Mouse (Mus musculus): ENCODE measurements around the gene Olfr222. TPM values are rescaled to one million over a fixed set of nuclear protein-coding genes. Genes with fewer than 3 reads are reported as not detected.

Gene Olfr222
- polyA plus RNA-seq, 1 experiment from 2014 or later = not detected

DNA sequence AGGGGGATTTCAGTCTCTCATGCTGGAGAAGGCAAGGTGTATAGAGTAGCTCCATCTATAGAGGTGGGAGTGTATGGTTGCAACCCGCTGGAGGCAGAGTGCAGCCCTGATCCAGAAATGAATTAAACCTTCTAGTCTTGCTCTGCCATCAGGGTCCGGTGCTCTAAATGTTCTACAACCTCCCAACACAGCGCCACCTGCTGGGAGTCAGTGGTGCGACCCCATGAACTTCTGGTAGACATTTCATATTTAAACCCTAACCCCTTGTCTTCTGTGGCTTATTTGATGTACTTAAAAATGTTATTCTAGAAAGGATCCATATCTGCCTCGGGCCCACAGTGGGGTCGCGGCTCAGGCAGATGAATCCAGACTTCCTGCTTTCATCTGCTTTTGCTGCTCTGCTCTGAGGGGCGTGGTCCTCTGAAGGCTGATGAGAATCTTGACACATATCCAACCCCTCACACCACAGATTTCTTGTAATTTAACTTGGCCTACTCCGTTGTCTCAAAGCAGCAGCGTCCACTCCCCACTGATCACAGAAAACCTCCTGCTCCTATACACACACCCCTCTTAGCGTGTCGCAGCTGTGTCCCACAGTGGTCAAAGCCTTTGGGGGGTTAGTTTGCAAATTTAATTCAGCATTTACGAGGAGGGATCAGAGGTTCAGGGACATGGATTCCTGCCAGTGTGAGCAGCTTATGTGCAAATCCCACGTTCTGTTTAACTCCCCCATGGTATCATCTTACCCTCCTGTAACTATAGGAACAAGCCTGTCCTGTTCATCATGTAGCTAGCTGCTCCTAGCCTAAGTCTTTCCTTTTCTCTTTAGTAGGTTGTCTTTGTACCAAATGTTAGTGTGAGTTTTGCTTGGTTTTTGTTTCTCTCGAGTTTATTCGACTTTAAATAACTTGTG, 38.6 kb downstream of the Olfr222 start:
- Histone ChIP-seq H3K4me1 (replicated peaks; ENCODE audit: control insufficient read depth, insufficient read depth, low read length) (no peaks in the 10 kb centered on the region), H3K27me3 (ENCODE audit: control insufficient read depth, insufficient read depth, low read length) (no peaks in the 10 kb centered on the region), H3K4me2 (ENCODE audit: low read depth, low read length, severe bottlenecking) (no peak overlapping the region), H3K9ac (ENCODE audit: low read length) (no peak overlapping the region), H3K27ac (ENCODE audit: low read depth, low read length) (no peak overlapping the region), H3K9me3 (ENCODE audit: control insufficient read depth, low read length) (no peaks in the 10 kb centered on the region), H3K4me3 (ENCODE audit: low read depth, low read length) (no peak overlapping the region), H3K36me3 (ENCODE audit: control insufficient read depth, insufficient read depth, low read length) (no peaks in the 10 kb centered on the region)
- DNase-seq (ENCODE audit: low spot score) (no peak), ATAC-seq (replicated peaks; ENCODE audit: low FRiP score) (no peak)
- 74% methylated on average over 16 of the region's 16 CpGs for WGBS

GRCm38 (mm10) chr11:59531562-59531961, 44.5 kb downstream of the Olfr222 start:
- Histone ChIP-seq H3K4me2 (ENCODE audit: low read depth, low read length, severe bottlenecking) (no peak overlapping the region), H3K4me1 (replicated peaks; ENCODE audit: control insufficient read depth, insufficient read depth, low read length) (no peaks in the 10 kb centered on the region), H3K9ac (ENCODE audit: low read length) (no peak overlapping the region), H3K27me3 (ENCODE audit: control insufficient read depth, insufficient read depth, low read length) (no peaks in the 10 kb centered on the region), H3K9me3 (ENCODE audit: control insufficient read depth, low read length) (no peaks in the 10 kb centered on the region), H3K27ac (ENCODE audit: low read depth, low read length) (no peak overlapping the region), H3K4me3 (ENCODE audit: low read depth, low read length) (no peak overlapping the region), H3K36me3 (ENCODE audit: control insufficient read depth, insufficient read depth, low read length) (no peaks in the 10 kb centered on the region)
- WGBS = 79% methylated on average over 5 of the region's 5 CpGs
- ATAC-seq (replicated peaks; ENCODE audit: low FRiP score) (no peak), DNase-seq (ENCODE audit: low spot score) (no peak)

DNA sequence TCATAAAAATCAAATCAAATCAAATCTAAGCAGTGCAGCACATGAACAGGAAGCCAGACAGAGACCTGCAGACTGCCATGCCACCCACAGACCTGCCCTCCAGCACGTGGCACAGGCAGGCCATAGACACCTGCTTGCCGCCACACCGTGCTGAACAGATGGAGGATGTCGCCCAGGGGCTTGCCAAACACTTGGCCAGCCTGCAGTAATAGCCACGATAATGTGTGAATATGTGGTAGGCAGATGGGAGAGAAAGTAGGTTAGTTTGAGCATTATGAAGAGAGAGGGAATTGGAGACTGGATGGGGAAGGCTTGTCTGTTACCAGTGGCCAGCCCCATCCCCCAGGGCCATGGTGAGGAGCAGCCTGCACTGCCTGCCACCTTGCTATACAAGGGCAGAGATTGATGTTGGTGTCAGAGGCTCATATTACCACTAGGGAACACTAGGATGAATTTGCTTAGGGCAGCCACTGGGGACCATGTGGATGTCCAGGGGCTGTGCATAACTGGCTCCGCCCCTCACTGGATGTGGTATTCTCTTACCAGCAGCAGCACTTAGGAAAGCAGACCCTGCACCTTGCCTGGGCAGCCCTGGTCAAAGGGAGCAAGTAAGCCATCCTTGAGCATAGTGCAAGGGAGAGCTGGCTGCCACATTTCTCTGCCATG, 45.0 kb downstream of the Olfr222 start:
- Histone ChIP-seq H3K36me3 (ENCODE audit: control insufficient read depth, insufficient read depth, low read length) (no peaks in the 10 kb centered on the region), H3K4me3 (ENCODE audit: low read depth, low read length) (no peak overlapping the region), H3K9ac (ENCODE audit: low read length) (no peak overlapping the region), H3K27me3 (ENCODE audit: control insufficient read depth, insufficient read depth, low read length) (no peaks in the 10 kb centered on the region), H3K9me3 (ENCODE audit: control insufficient read depth, low read length) (no peaks in the 10 kb centered on the region), H3K4me1 (replicated peaks; ENCODE audit: control insufficient read depth, insufficient read depth, low read length) (no peaks in the 10 kb centered on the region), H3K4me2 (ENCODE audit: low read depth, low read length, severe bottlenecking) (no peak overlapping the region), H3K27ac (ENCODE audit: low read depth, low read length) (no peak overlapping the region)
- ATAC-seq (replicated peaks; ENCODE audit: low FRiP score) (no peak), DNase-seq (ENCODE audit: low spot score) (no peak)
- WGBS = 85% methylated on average over 6 of the region's 6 CpGs

- H3K27me3 ChIP-seq (ENCODE audit: control insufficient read depth, insufficient read depth, low read length) = no peaks in the 10 kb centered on the region
- H3K27ac ChIP-seq (ENCODE audit: low read depth, low read length) = no peak overlapping the region
- H3K9ac ChIP-seq (ENCODE audit: low read length) = no peak overlapping the region
- no peaks in the 10 kb centered on the region for H3K9me3 ChIP-seq (ENCODE audit: control insufficient read depth, low read length)
- DNase-seq (ENCODE audit: low spot score) (no peak), ATAC-seq (replicated peaks; ENCODE audit: low FRiP score) (no peak)
- H3K4me1 ChIP-seq (replicated peaks; ENCODE audit: control insufficient read depth, insufficient read depth, low read length) = no peaks in the 10 kb centered on the region
- H3K36me3 ChIP-seq (ENCODE audit: control insufficient read depth, insufficient read depth, low read length) = no peaks in the 10 kb centered on the region
- H3K4me3 ChIP-seq (ENCODE audit: low read depth, low read length) = no peak overlapping the region
- 92% methylated on average over 5 of the region's 5 CpGs for WGBS
- no peak overlapping the region for H3K4me2 ChIP-seq (ENCODE audit: low read depth, low read length, severe bottlenecking)
These were observed 45.8 kb downstream of the Olfr222 start for GRCm38 (mm10) chr11:59530221-59530620.

DNA sequence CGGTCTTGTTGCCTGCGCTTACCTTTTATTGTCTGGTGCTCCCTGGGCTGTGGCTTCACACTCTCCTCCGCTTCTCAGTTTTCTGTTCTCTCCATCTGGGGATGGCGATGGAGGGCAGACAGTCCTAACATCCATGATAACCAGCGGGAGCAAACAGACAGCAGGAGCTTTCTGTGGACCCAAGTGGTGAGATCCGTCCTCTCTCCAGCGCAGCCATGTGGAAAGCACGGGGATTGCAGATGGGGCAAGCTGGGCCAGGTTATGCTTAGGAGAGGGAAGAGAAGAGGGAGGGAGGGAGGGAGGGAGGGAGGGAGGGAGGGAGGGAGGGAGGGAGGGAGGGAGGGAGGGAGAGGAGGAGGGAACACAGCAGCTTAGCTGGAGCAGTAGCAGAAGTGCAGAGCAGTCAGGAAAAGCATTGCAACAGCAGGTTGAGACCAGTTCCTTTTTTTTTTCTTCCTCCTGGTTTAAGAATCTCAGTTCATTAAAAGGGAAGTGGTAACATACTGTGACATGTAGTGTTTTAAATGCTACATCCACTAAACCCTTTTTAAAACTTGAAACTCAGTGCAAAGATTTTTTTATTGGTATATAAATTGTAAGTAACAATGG, 49.5 kb downstream of the Olfr222 start, which contains the start of gene Zkscan17:
TSS of gene Zkscan17 (minus strand) at position 280 of the 609 bp plus-strand sequence.
- no peaks in the 10 kb centered on the region; the same call in 1 of the 2 replicates for H3K9me3 ChIP-seq (ENCODE audit: control insufficient read depth, low read length)
- no peaks in the 10 kb centered on the region for H3K27me3 ChIP-seq (ENCODE audit: control insufficient read depth, insufficient read depth, low read length)
- H3K36me3 ChIP-seq (ENCODE audit: control insufficient read depth, insufficient read depth, low read length) = no peaks in the 10 kb centered on the region
- WGBS = 62% methylated on average over 8 of the region's 8 CpGs
- no peak within 1 kb of the TSS for H3K4me3 ChIP-seq (ENCODE audit: low read depth, low read length)
- H3K9ac ChIP-seq (ENCODE audit: low read length) = no peak within 1 kb of the TSS
- H3K27ac ChIP-seq (ENCODE audit: low read depth, low read length) = no peak within 1 kb of the TSS
- no peaks in the 10 kb centered on the region for H3K4me1 ChIP-seq (replicated peaks; ENCODE audit: control insufficient read depth, insufficient read depth, low read length)
- no peak for ATAC-seq (replicated peaks; ENCODE audit: low FRiP score)
- DNase-seq (ENCODE audit: low spot score) = peak; percentile 65
- H3K4me2 ChIP-seq (ENCODE audit: low read depth, low read length, severe bottlenecking) = no peak within 1 kb of the TSS

DNA sequence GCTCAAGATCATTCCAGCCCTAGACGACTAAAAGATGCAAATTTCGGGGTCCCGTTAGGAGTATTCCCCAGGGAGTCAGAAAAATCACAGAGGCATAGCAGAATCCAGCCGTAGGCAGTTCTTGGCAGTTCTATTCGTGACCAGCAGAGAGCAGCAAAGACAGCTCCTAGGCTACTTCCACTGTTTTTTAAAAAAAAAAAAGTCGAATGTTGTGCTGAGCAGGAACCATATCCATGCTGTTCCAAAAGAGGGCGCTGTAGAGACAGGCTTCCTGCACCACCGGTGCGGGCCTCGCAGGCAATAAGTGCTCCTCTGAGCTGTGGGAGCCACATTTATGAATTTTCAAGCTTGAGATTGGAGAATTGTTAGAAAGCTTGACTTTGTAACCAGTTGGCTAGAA, 50.8 kb downstream of the Olfr222 start:
- ATAC-seq (replicated peaks; ENCODE audit: low FRiP score) = no peak
- H3K9me3 ChIP-seq (ENCODE audit: control insufficient read depth, low read length) = no peaks in the 10 kb centered on the region; the same call in 1 of the 2 replicates
- WGBS = 17% methylated on average over 10 of the region's 10 CpGs

GRCm38 (mm10) chr11:59524150-59524549, 51.9 kb downstream of the Olfr222 start:
- H3K4me3 ChIP-seq (ENCODE audit: low read depth, low read length) = no peak overlapping the region
- H3K27me3 ChIP-seq (ENCODE audit: control insufficient read depth, insufficient read depth, low read length) = no peaks in the 10 kb centered on the region
- WGBS = 95% methylated on average over 2 of the region's 2 CpGs
- ATAC-seq (replicated peaks; ENCODE audit: low FRiP score) (no peak), DNase-seq (ENCODE audit: low spot score) (no peak)
- H3K27ac ChIP-seq (ENCODE audit: low read depth, low read length) = no peak overlapping the region
- H3K36me3 ChIP-seq (ENCODE audit: control insufficient read depth, insufficient read depth, low read length) = no peaks in the 10 kb centered on the region
- H3K4me2 ChIP-seq (ENCODE audit: low read depth, low read length, severe bottlenecking) = no peak overlapping the region
- no peaks in the 10 kb centered on the region for H3K4me1 ChIP-seq (replicated peaks; ENCODE audit: control insufficient read depth, insufficient read depth, low read length)
- no peaks in the 10 kb centered on the region; the same call in 1 of the 2 replicates for H3K9me3 ChIP-seq (ENCODE audit: control insufficient read depth, low read length)
- no peak overlapping the region for H3K9ac ChIP-seq (ENCODE audit: low read length)

More for the DNA sequence above, 50.8 kb downstream of the Olfr222 start:
- H3K4me3 ChIP-seq (ENCODE audit: low read depth, low read length) = no peak overlapping the region
- H3K27ac ChIP-seq (ENCODE audit: low read depth, low read length) = no peak overlapping the region
- no peaks in the 10 kb centered on the region for H3K27me3 ChIP-seq (ENCODE audit: control insufficient read depth, insufficient read depth, low read length)
- no peaks in the 10 kb centered on the region for H3K36me3 ChIP-seq (ENCODE audit: control insufficient read depth, insufficient read depth, low read length)
- no peak overlapping the region for H3K9ac ChIP-seq (ENCODE audit: low read length)
- no peak overlapping the region for H3K4me2 ChIP-seq (ENCODE audit: low read depth, low read length, severe bottlenecking)
- no peaks in the 10 kb centered on the region for H3K4me1 ChIP-seq (replicated peaks; ENCODE audit: control insufficient read depth, insufficient read depth, low read length)
- peak; percentile 77 for DNase-seq (ENCODE audit: low spot score)

Data from forebrain, embryonic 11.5 days (tissue).